Mouse (Mus musculus) liver, adult 2 months (tissue): ENCODE data around the gene Utf1.

Source experiments
- CTCF ChIP-seq: fragments of 200-500 bp; IDR thresholded peaks from 2 replicates; pipeline ENCODE4 v1.5.1; 2011; ENCODE audit warnings: low read depth, low read length, control low read depth
- POLR2A ChIP-seq: fragments of 200-500 bp; IDR thresholded peaks from 2 replicates; pipeline ENCODE4 v1.6.1; 2011; ENCODE audit warnings: low read length, control low read depth; ENCODE audit not compliant: insufficient read depth; ENCODE audit errors: extremely low read depth

DNA sequence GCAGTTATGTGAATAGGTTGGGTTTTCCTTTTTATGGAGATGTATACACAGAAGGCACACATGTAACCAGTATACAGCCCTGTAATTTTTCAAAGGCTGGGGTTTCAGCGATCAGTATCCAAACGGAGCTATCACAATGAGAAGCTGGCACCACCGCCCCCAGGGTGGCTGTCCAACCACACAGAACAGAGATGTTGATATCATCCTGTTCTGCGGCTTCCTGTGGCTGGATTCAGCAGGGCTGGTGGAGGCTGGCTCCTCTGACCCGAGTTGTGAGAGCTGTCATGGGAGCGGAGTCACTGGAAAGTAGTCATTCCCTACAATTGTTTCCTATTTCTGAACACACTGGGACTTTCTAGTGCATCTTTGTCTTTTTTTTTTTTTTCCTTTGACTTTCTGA is 38.3 kb upstream of the Utf1 start:
- TF ChIP-seq POLR2A (no peak), CTCF (no peak)
